In genomic region chr7:73588351-73588906, GRCm38 (mm10) we compare ENCODE assay signal across 8 mouse cellular contexts. TPM values are rescaled to one million over a fixed set of nuclear protein-coding genes. Genes with fewer than 3 reads are reported as not detected.
DNase-seq lines count a peak whose midpoint lies in the region; ATAC-seq and TF ChIP-seq lines count a peak whose summit lies in the region.
"Had no signal": no experiment of that assay in that cellular context is flagged by ENCODE, and none has a peak within 500 bp of the region (broad histone marks: within the 10 kb centered on the region; RNA-seq: fewer than 3 reads in every experiment).

No protein-coding gene starts in this region.

- TF ChIP-seq CTCF in lung, adult 2 months (IDR thresholded peaks at IDR 0.05; ENCODE audit: insufficient read depth, low read length): no peak

- 68% methylated on average over 8 of the region's 8 CpGs for WGBS in lung, embryonic 16.5 days
- WGBS in lung, adult 2 months: 39% methylated on average over 8 of the region's 8 CpGs

- H3K27me3 ChIP-seq in lung, embryonic 16.5 days (ENCODE audit: control insufficient read depth, insufficient read depth, low read depth, low read length): no peaks in the 10 kb centered on the region

- peaks cover 39% of the 10 kb centered on the region for H3K4me1 ChIP-seq in lung, embryonic 16.5 days (replicated peaks; ENCODE audit: control insufficient read depth, insufficient read depth, low read length)
- peaks cover 27% of the 10 kb centered on the region for H3K4me1 ChIP-seq in lung, adult 2 months (ENCODE audit: control insufficient read depth, insufficient read depth, low read length)
- H3K4me1 ChIP-seq in brown adipose tissue, adult 24 weeks (ENCODE audit: control insufficient read depth, insufficient read depth, insufficient read length, low read length): peaks cover 8% of the 10 kb centered on the region

- TF ChIP-seq POLR2A in lung, adult 2 months (IDR thresholded peaks at IDR 0.05; ENCODE audit: borderline replicate concordance, extremely low read depth, low read depth, low read length): no peak

- H3K27ac ChIP-seq in lung, embryonic 16.5 days (ENCODE audit: low read length): peak overlapping the region; percentile 78
- 0 out of 2 replicates have a peak overlapping the region, but pooled peaks have one; percentile 4 for H3K27ac ChIP-seq in brown adipose tissue, adult 24 weeks (replicated peaks; ENCODE audit: low read depth, low read length)

- H3K9ac ChIP-seq in lung, embryonic 16.5 days (ENCODE audit: low read length): no peak overlapping the region

- DNase-seq in lung, adult 2 months: no peak
- DNase-seq in kidney, adult 11 months: peak; percentile 87
- DNase-seq in naive thymus-derived CD4-positive, alpha-beta T cell, adult 2 months (ENCODE audit: low read depth): peak; percentile 64
- no peak for DNase-seq in B cell, adult 2 months

- H3K9me3 ChIP-seq in lung, embryonic 16.5 days (ENCODE audit: control insufficient read depth, low read length): no peaks in the 10 kb centered on the region

- no peaks in the 10 kb centered on the region for H3K36me3 ChIP-seq in lung, embryonic 16.5 days (ENCODE audit: control insufficient read depth, insufficient read depth, low read length)

- H3K4me3 ChIP-seq in lung, embryonic 16.5 days (ENCODE audit: low read length): no peak overlapping the region
- H3K4me3 ChIP-seq in lung, adult 2 months (replicated peaks; ENCODE audit: extremely low read depth, low read depth, low read length): no peak overlapping the region
- no peak overlapping the region for H3K4me3 ChIP-seq in brown adipose tissue, adult 24 weeks (ENCODE audit: insufficient read depth, low read depth, low read length)
- H3K4me3 ChIP-seq: erythroblast, embryonic 14.5 days had no signal

- no peak overlapping the region for H3K4me2 ChIP-seq in lung, embryonic 16.5 days (ENCODE audit: low read depth, low read length)

- no peak for ATAC-seq in lung, embryonic 16.5 days (ENCODE audit: low read depth)
- no peak for ATAC-seq in erythroid progenitor cell, adult 5-6 weeks (replicated peaks; ENCODE audit: low FRiP score, poor library complexity, severe bottlenecking)

RNA-seq across cellular contexts. Expression of gene Chd2, which starts 46.8 kb away (rescaled TPM):
- polyA plus RNA-seq in lung, embryonic 16.5 days (2015; fragmentation: Nextera tagmentation; extraction: Ambion mirVana): 53.7 and 58.9 TPM in 2 replicates
- polyA plus RNA-seq in lung, adult 2 months (2012; rRNA removed): 41.0 and 48.5 TPM in 2 replicates
- polyA plus RNA-seq in brown adipose tissue, adult 24 weeks (2012; ENCODE audit: insufficient read depth, insufficient read length, missing spikeins): 22.6 and 29.2 TPM in 2 replicates
- total RNA-seq in erythroid progenitor cell, adult 5-6 weeks (2015; ENCODE audit: low replicate concordance): 63.1 and 106 TPM in 2 replicates
- 179 and 206 TPM in 2 replicates for total RNA-seq in erythroid progenitor cell, adult 5-6 weeks (2017; ENCODE audit: low replicate concordance)

Comparison
In these comparisons a context has a peak if more than half of its experiments do, and no peak if none do; other contexts are left out.
1. DNase-seq: peak in kidney, adult 11 months (single experiment) and naive thymus-derived CD4-positive, alpha-beta T cell, adult 2 months (single experiment); none in lung, adult 2 months (single experiment) and B cell, adult 2 months (0 of 2).